Mouse (Mus musculus): ENCODE measurements at regions not wholly inside any gene's neighbourhood (a gene's known extent, or its start where the extent isn't known, plus 50 kb on each side); places are given as distances from the start of the nearest gene placed in this dataset.

- TF ChIP-seq CTCF (IDR thresholded peaks at IDR 0.05; ENCODE audit: low read depth) (no peak), EP300 (IDR thresholded peaks at IDR 0.05; ENCODE audit: low read depth) (no peak)
Measured at GRCm38 (mm10) chr17:50432559-50432958, 76.6 kb upstream of the Plcl2 start.
